Mouse (Mus musculus): ENCODE results near the gene Brs3. TPM values are rescaled to one million over a fixed set of nuclear protein-coding genes. Genes with fewer than 3 reads are reported as not detected.
A peak's percentile ranks its signal among the peaks of the same experiment; 100 is the strongest.

Brs3 gene
- not detected in 2 replicates for polyA plus RNA-seq (2016; fragmentation: Nextera tagmentation; extraction: Ambion mirVana)

GRCm38 (mm10) chrX:57042774-57043173, at the start of gene Brs3:
Brs3 (plus strand) TSS chrX:57043074.
- ATAC-seq (ENCODE audit: low FRiP score, low read depth) = no peak
- no peak within 1 kb of the TSS for H3K4me2 ChIP-seq (replicated peaks)
- H3K4me3 ChIP-seq = no peak within 1 kb of the TSS
- WGBS = 83% methylated on average over 5 of the region's 5 CpGs
- H3K27me3 ChIP-seq = no peaks in the 10 kb centered on the region
- no peak within 1 kb of the TSS for H3K9ac ChIP-seq (replicated peaks)
- no peaks in the 10 kb centered on the region for H3K36me3 ChIP-seq
- no peaks in the 10 kb centered on the region for H3K9me3 ChIP-seq
- H3K27ac ChIP-seq (replicated peaks) = no peak within 1 kb of the TSS
- H3K4me1 ChIP-seq = no peaks in the 10 kb centered on the region

GRCm38 (mm10) chrX:57012891-57013290, 30.0 kb upstream of the Brs3 start:
- no peak overlapping the region for H3K4me3 ChIP-seq
- H3K36me3 ChIP-seq = no peaks in the 10 kb centered on the region
- no peaks in the 10 kb centered on the region for H3K9me3 ChIP-seq
- H3K4me2 ChIP-seq (replicated peaks) = no peak overlapping the region
- 88% methylated on average over 2 of the region's 2 CpGs for WGBS
- no peaks in the 10 kb centered on the region for H3K4me1 ChIP-seq
- no peak overlapping the region for H3K27ac ChIP-seq (replicated peaks)
- no peak for ATAC-seq (ENCODE audit: low FRiP score, low read depth)
- H3K27me3 ChIP-seq = no peaks in the 10 kb centered on the region
- no peak overlapping the region for H3K9ac ChIP-seq (replicated peaks)

DNA sequence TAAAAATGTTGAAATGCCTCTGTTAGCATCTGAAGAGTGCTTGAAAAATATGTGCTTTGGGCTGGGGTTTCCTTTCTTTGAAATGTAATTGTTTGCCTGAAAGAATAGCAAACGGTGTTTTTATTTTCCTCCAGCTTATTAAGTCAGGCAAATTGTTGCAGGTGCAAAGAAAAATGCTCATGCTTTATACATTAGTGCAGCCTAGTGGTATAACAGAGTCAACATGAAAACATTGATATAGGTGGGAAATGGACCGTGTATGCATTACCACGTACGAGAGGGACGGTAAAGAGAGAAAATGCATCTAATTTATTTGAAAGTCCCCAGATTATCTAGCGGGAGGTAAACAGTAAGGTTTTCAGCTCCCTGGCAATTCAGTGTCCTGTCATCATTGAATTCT, 995 bp downstream of the Brs3 start:
- Histone ChIP-seq H3K27me3 (no peaks in the 10 kb centered on the region), H3K4me2 (replicated peaks) (no peak overlapping the region), H3K36me3 (no peaks in the 10 kb centered on the region), H3K4me3 (no peak overlapping the region), H3K9me3 (no peaks in the 10 kb centered on the region), H3K9ac (replicated peaks) (no peak overlapping the region), H3K27ac (replicated peaks) (no peak overlapping the region), H3K4me1 (no peaks in the 10 kb centered on the region)
- 82% methylated on average over 6 of the region's 6 CpGs for WGBS
- no peak for ATAC-seq (ENCODE audit: low FRiP score, low read depth)

GRCm38 (mm10) chrX:57052848-57053173, 9.9 kb downstream of the Brs3 start:
- whole genome bisulfite sequencing = 20% methylated on average over 4 of the region's 4 CpGs
- H3K9me3 ChIP-seq = no peaks in the 10 kb centered on the region
- no peaks in the 10 kb centered on the region for H3K36me3 ChIP-seq
- H3K27me3 ChIP-seq = no peaks in the 10 kb centered on the region
- ATAC-seq (ENCODE audit: low FRiP score, low read depth) = no peak; the same call in 1 of the 2 replicates
- 0 out of 2 replicates have a peak, but pooled peaks cover 5% of the 10 kb centered on the region for H3K4me1 ChIP-seq
- peak overlapping the region; percentile 56 for H3K4me3 ChIP-seq
- H3K9ac ChIP-seq (replicated peaks) = peak overlapping the region; percentile 57
- peak overlapping the region; percentile 93 for H3K27ac ChIP-seq (replicated peaks)
- peak overlapping the region; percentile 42 for H3K4me2 ChIP-seq (replicated peaks)

DNA sequence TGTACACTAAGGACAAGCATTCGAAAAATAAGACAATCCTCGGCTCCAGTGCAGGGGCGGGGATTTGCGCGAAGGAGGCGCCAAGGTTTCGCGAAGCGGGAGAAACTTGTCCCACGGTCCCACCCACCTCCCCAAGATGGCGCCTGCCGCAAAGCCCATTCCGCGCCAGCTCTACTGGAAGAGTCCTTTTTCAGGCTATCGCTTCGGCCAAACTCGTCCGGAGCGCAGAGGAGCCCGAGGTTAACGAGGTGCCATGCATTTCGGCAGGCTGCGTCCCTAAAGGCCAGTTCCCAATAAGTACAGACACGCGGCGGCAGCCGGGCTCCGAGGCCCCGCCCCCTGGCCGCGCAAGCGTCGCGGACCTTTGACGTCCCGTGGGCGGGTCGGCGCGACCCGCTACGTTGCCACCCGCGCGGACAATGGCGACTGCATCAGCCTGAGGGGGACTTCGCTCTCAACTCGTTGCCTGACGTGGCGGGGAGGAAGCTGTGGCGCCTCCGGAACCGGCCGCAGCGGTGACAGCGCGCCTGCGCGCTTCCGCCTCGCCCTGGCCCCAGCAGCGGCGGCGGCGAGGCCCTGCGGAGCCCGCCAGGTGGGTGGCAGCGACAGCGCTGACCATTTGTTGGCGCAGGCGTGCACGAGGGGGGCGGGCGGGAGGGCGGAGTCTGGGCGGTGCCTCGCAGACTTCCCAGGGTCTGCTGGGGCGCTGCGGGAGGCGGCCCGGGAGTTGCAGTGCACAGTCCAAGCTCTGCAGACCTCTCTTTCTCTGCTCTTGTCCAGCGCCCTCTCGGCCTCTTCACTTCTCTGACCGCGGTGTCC, 10.5 kb downstream of the Brs3 start, which contains the start of gene Htatsf1:
Gene Htatsf1 (plus strand): TSS at position 410 of the 819 bp plus-strand sequence.
- Histone ChIP-seq H3K4me3 (peak within 1 kb of the TSS; percentile 56), H3K4me2 (replicated peaks) (peak within 1 kb of the TSS; percentile 62), H3K36me3 (no peaks in the 10 kb centered on the region), H3K27me3 (no peaks in the 10 kb centered on the region), H3K9ac (replicated peaks) (peak within 1 kb of the TSS; percentile 57), H3K9me3 (no peaks in the 10 kb centered on the region), H3K27ac (replicated peaks) (peak within 1 kb of the TSS; percentile 93), H3K4me1 (0 out of 2 replicates have a peak, but pooled peaks cover 5% of the 10 kb centered on the region)
- WGBS = 21% methylated on average over 83 of the region's 85 CpGs
- ATAC-seq (ENCODE audit: low FRiP score, low read depth) = peak; percentile 97

- WGBS = 24% methylated on average over 11 of the region's 11 CpGs
- H3K4me3 ChIP-seq = peak overlapping the region; percentile 56
- H3K4me1 ChIP-seq = 0 out of 2 replicates have a peak, but pooled peaks cover 5% of the 10 kb centered on the region
- ATAC-seq (ENCODE audit: low FRiP score, low read depth) = peak; percentile 41
- H3K27me3 ChIP-seq = no peaks in the 10 kb centered on the region
- peak overlapping the region; percentile 62 for H3K4me2 ChIP-seq (replicated peaks)
- H3K9me3 ChIP-seq = no peaks in the 10 kb centered on the region
- peak overlapping the region; percentile 56; the same call in 1 of the 2 replicates for H3K9ac ChIP-seq (replicated peaks)
- H3K36me3 ChIP-seq = no peaks in the 10 kb centered on the region
- H3K27ac ChIP-seq (replicated peaks) = peak overlapping the region; percentile 93
Measured at GRCm38 (mm10) chrX:57053993-57054385, 11.1 kb downstream of the Brs3 start.

- H3K36me3 ChIP-seq = no peaks in the 10 kb centered on the region
- no peak overlapping the region for H3K4me3 ChIP-seq
- ATAC-seq (ENCODE audit: low FRiP score, low read depth) = no peak
- H3K27ac ChIP-seq (replicated peaks) = no peak overlapping the region
- no peaks in the 10 kb centered on the region for H3K27me3 ChIP-seq
- H3K9ac ChIP-seq (replicated peaks) = no peak overlapping the region
- H3K4me1 ChIP-seq = no peaks in the 10 kb centered on the region
- 82% methylated on average over 5 of the region's 5 CpGs for WGBS
- H3K9me3 ChIP-seq = no peaks in the 10 kb centered on the region
- H3K4me2 ChIP-seq (replicated peaks) = no peak overlapping the region
Measured at GRCm38 (mm10) chrX:57081496-57081895, 38.6 kb downstream of the Brs3 start.

GRCm38 (mm10) chrX:57087806-57088205, 44.9 kb downstream of the Brs3 start, which contains the start of gene Vgll1:
Vgll1 (plus strand) TSS chrX:57088106.
- H3K4me2 ChIP-seq (replicated peaks) = no peak within 1 kb of the TSS
- no peak for ATAC-seq (ENCODE audit: low FRiP score, low read depth)
- H3K9me3 ChIP-seq = no peaks in the 10 kb centered on the region
- WGBS = 86% methylated on average over 4 of the region's 4 CpGs
- no peaks in the 10 kb centered on the region for H3K36me3 ChIP-seq
- no peaks in the 10 kb centered on the region for H3K27me3 ChIP-seq
- no peak within 1 kb of the TSS for H3K9ac ChIP-seq (replicated peaks)
- no peak within 1 kb of the TSS for H3K27ac ChIP-seq (replicated peaks)
- H3K4me1 ChIP-seq = no peaks in the 10 kb centered on the region
- H3K4me3 ChIP-seq = no peak within 1 kb of the TSS

Other genes starting within 250 kb of the Brs3 start
- 1.6 and 2.3 TPM in 2 replicates for gene Map7d3, start 220.7 kb upstream of the Brs3 start, polyA plus RNA-seq (2016; fragmentation: Nextera tagmentation; extraction: Ambion mirVana)
- not detected in 2 replicates for gene Adgrg4, start 172.9 kb upstream of the Brs3 start, polyA plus RNA-seq (2016; fragmentation: Nextera tagmentation; extraction: Ambion mirVana)
- 92.2 and 101 TPM in 2 replicates for gene Htatsf1, start 10.5 kb downstream of the Brs3 start, polyA plus RNA-seq (2016; fragmentation: Nextera tagmentation; extraction: Ambion mirVana)
- 0.28 TPM in 1 of 2 replicates, not detected in the other for gene Vgll1, start 45.0 kb downstream of the Brs3 start, polyA plus RNA-seq (2016; fragmentation: Nextera tagmentation; extraction: Ambion mirVana)
- not detected in 2 replicates for gene Cd40lg, start 169.1 kb downstream of the Brs3 start, polyA plus RNA-seq (2016; fragmentation: Nextera tagmentation; extraction: Ambion mirVana)

Data from midbrain, embryonic 12.5 days (tissue).